Comparison of ENCODE assay signal across 8 mouse cellular contexts in the genomic region with DNA sequence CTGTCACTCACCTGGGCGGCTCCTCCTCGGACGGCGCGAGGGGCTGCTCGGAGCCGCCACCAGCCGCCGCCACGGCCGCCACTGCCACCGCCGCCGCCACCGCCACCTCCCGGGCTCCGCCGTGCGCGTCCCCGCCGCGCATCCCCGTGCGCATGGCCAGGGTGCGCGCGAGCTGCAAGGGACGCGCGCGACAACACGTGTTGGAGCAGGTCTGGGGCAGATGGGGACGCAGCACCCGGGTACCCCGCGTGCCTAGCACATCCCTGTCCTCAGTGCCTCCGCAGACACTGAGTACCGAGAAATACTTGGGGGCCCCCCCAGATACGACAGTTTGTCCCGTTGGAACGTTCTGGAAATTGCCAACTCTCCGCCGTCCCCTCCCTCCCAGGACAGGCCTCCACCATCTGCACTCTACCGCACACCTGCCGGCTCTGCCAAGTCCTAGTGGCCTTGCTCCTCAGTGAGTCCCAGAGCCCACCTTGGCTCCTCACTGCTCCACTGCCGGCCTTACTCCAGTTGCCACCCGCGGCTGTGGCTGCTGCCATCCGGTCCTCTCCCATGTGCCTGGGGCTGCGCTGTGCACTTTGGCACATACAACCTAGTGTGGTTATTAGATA. TPM values are rescaled to one million over a fixed set of nuclear protein-coding genes. Genes with fewer than 3 reads are reported as not detected.
DNase-seq lines count a peak whose midpoint lies in the region; ATAC-seq and TF ChIP-seq lines count a peak whose summit lies in the region.
"Had no signal": no experiment of that assay in that cellular context is flagged by ENCODE, and none has a peak within 500 bp of the region (broad histone marks: within the 10 kb centered on the region; RNA-seq: fewer than 3 reads in every experiment).

A gene (minus strand): TSS at position 109 of the 617 bp plus-strand sequence.

- peaks cover 18% of the 10 kb centered on the region for H3K27me3 ChIP-seq in lung, postnatal 0 days (replicated peaks; ENCODE audit: insufficient read depth, low read length)
- peaks cover 75% of the 10 kb centered on the region for H3K27me3 ChIP-seq in heart, embryonic 13.5 days (replicated peaks)
- peaks cover 39% of the 10 kb centered on the region for H3K27me3 ChIP-seq in neural tube, embryonic 15.5 days (replicated peaks)

- no peak for TF ChIP-seq CTCF in lung, postnatal 0 days (IDR thresholded peaks at IDR 0.05)

- ATAC-seq in lung, postnatal 0 days, result no peak
- ATAC-seq in heart, embryonic 13.5 days (ENCODE audit: extremely low read depth, insufficient number of reproducible peaks, low FRiP score, low TSS enrichment), result no peak
- peak; percentile 60 for ATAC-seq in neural tube, embryonic 15.5 days (ENCODE audit: low FRiP score)

- H3K4me3 ChIP-seq in lung, postnatal 0 days (ENCODE audit: low read depth, low read length), result peak within 1 kb of the TSS; percentile 15; the same call in 1 of the 2 replicates
- H3K4me3 ChIP-seq in heart, embryonic 13.5 days, result peak within 1 kb of the TSS; percentile 53
- peak within 1 kb of the TSS; percentile 59 for H3K4me3 ChIP-seq in neural tube, embryonic 15.5 days (replicated peaks)
- H3K4me3 ChIP-seq: myocyte had no signal

- no peaks in the 10 kb centered on the region for H3K9me3 ChIP-seq in lung, postnatal 0 days (ENCODE audit: low read length)
- no peaks in the 10 kb centered on the region for H3K9me3 ChIP-seq in heart, embryonic 13.5 days
- no peaks in the 10 kb centered on the region for H3K9me3 ChIP-seq in neural tube, embryonic 15.5 days (replicated peaks)

- no peak for DNase-seq in lung, postnatal 0 days (ENCODE audit: low spot score)
- no peak for DNase-seq in lung, postnatal 4 days
- DNase-seq in cerebellum, postnatal 10 days, result peak; percentile 82 to 85
- peak; percentile 63 to 76 for DNase-seq in left cerebral cortex, postnatal 14 days (ENCODE audit: low spot score in 2 of 2)
- no peak for DNase-seq in spleen, adult 18-20 months

- 10% methylated on average over 18 of the region's 51 CpGs for WGBS in lung, postnatal 0 days
- WGBS in heart, embryonic 13.5 days, result 6% methylated on average over 35 of the region's 51 CpGs
- 8% methylated on average over 40 of the region's 51 CpGs for WGBS in neural tube, embryonic 15.5 days

- H3K27ac ChIP-seq in lung, postnatal 0 days (ENCODE audit: low read length), result no peak within 1 kb of the TSS
- no peak within 1 kb of the TSS for H3K27ac ChIP-seq in heart, embryonic 13.5 days (replicated peaks)
- no peak within 1 kb of the TSS for H3K27ac ChIP-seq in neural tube, embryonic 15.5 days (replicated peaks)

- H3K36me3 ChIP-seq in lung, postnatal 0 days (ENCODE audit: insufficient read depth, low read length), result no peaks in the 10 kb centered on the region
- H3K36me3 ChIP-seq in heart, embryonic 13.5 days, result no peaks in the 10 kb centered on the region
- no peaks in the 10 kb centered on the region for H3K36me3 ChIP-seq in neural tube, embryonic 15.5 days

- peak within 1 kb of the TSS; percentile 44 for H3K4me2 ChIP-seq in lung, postnatal 0 days (replicated peaks; ENCODE audit: low read depth, low read length)
- H3K4me2 ChIP-seq in heart, embryonic 13.5 days, result peak within 1 kb of the TSS; percentile 76
- peak within 1 kb of the TSS; percentile 77 for H3K4me2 ChIP-seq in neural tube, embryonic 15.5 days

- H3K4me1 ChIP-seq in lung, postnatal 0 days (ENCODE audit: insufficient read depth, low read depth, low read length), result no peaks in the 10 kb centered on the region
- H3K4me1 ChIP-seq in heart, embryonic 13.5 days, result peaks cover 29% of the 10 kb centered on the region
- H3K4me1 ChIP-seq in neural tube, embryonic 15.5 days, result peaks cover 28% of the 10 kb centered on the region

- no peak within 1 kb of the TSS for H3K9ac ChIP-seq in lung, postnatal 0 days (replicated peaks; ENCODE audit: low read depth)
- H3K9ac ChIP-seq in heart, embryonic 13.5 days, result peak within 1 kb of the TSS; percentile 77
- peak within 1 kb of the TSS; percentile 64 for H3K9ac ChIP-seq in neural tube, embryonic 15.5 days (replicated peaks)

- TF ChIP-seq EP300 in lung, postnatal 0 days (IDR thresholded peaks at IDR 0.05), result no peak

- intact Hi-C loops in left cerebral cortex, postnatal 14 days (cut with DNase I), result no loop called here

RNA-seq across cellular contexts. Expression of the gene that starts here (rescaled TPM):
- polyA plus RNA-seq in lung, postnatal 0 days (2015; fragmentation: Nextera tagmentation; extraction: Ambion mirVana), result not detected in 2 replicates
- 0.16 and 0.34 TPM in 2 replicates for polyA plus RNA-seq in heart, embryonic 13.5 days (2015; fragmentation: Nextera tagmentation; extraction: Ambion mirVana)
- 10 to 100 TPM; 30.0 to 33.0 TPM for total RNA-seq in left cerebral cortex, postnatal 14 days (2021)
- polyA plus RNA-seq in neural tube, embryonic 15.5 days (2015; fragmentation: Nextera tagmentation; extraction: Ambion mirVana), result 14.6 and 18.6 TPM in 2 replicates

Comparison
In these comparisons a context has a peak if more than half of its experiments do, and no peak if none do; other contexts are left out.
1. RNA of the gene that starts here (polyA plus RNA-seq): 14.6 to 18.6 TPM in neural tube, embryonic 15.5 days; 0.16 to 0.34 TPM in heart, embryonic 13.5 days and not detected in lung, postnatal 0 days; every median in the first group is over 10 times any median in the second.
2. DNase-seq: peak in cerebellum, postnatal 10 days (2 of 2) and left cerebral cortex, postnatal 14 days (2 of 2); none in lung, postnatal 0 days (single experiment), lung, postnatal 4 days (0 of 2) and spleen, adult 18-20 months (0 of 2).
3. Peak in every context shown above with its lines, with median percentiles within 50 percentile points of each other: H3K4me2 ChIP-seq and H3K4me3 ChIP-seq.